In genomic region chr6:28555002-28555401, GRCm38 (mm10) we compare ENCODE assay signal across 22 mouse cellular contexts.
DNase-seq lines count a peak whose midpoint lies in the region; ATAC-seq and TF ChIP-seq lines count a peak whose summit lies in the region.
"Had no signal": no experiment of that assay in that cellular context is flagged by ENCODE, and none has a peak within 500 bp of the region (broad histone marks: within the 10 kb centered on the region; RNA-seq: fewer than 3 reads in every experiment).

No protein-coding gene starts in this region.

- peaks cover 9% of the 10 kb centered on the region; the same call in 1 of the 2 replicates for H3K4me1 ChIP-seq in heart, embryonic 11.5 days (ENCODE audit: control insufficient read depth, insufficient read depth, low read length)
- H3K4me1 ChIP-seq: stomach, embryonic 15.5 days had no signal

- no peak for DNase-seq in heart, postnatal 10 days
- DNase-seq in layer of hippocampus, adult 2 months (ENCODE audit: low spot score in 2 of 2) = no peak
- DNase-seq in layer of hippocampus, postnatal 25 days (ENCODE audit: extremely low spot score in 1 of 2, low spot score in 1 of 2) = no peak
- peak; percentile 71 for DNase-seq in right cerebral cortex, adult 18-20 months
- no peak for DNase-seq in right cerebral cortex, postnatal 25 days
- peak; percentile 40 to 46 for DNase-seq in left cerebral cortex, adult 2 months (ENCODE audit: extremely low spot score in 1 of 2, low spot score in 2 of 2)
- DNase-seq: adrenal gland, postnatal 25 days; cerebellum, adult 9-10 months; gastrocnemius, postnatal 10 days; heart, adult 18-20 months; kidney, adult 11 months; thymus, adult 2 months; thymus, postnatal 4 days had no signal

- H3K4me2 ChIP-seq in heart, embryonic 11.5 days = no peak overlapping the region
- H3K4me2 ChIP-seq: embryonic facial prominence, embryonic 15.5 days; hindbrain, embryonic 12.5 days; kidney, embryonic 15.5 days; midbrain, embryonic 15.5 days; stomach, embryonic 15.5 days had no signal

- WGBS in heart, embryonic 11.5 days (ENCODE audit: insufficient replicate concordance) = 48% methylated on average over 6 of the region's 6 CpGs

- no peaks in the 10 kb centered on the region for H3K27me3 ChIP-seq in heart, embryonic 11.5 days (ENCODE audit: control insufficient read depth, insufficient read depth, low read length)
- H3K27me3 ChIP-seq: embryonic facial prominence, embryonic 15.5 days; hindbrain, embryonic 12.5 days; kidney, embryonic 15.5 days; midbrain, embryonic 15.5 days; stomach, embryonic 15.5 days had no signal

- H3K36me3 ChIP-seq in heart, embryonic 11.5 days (ENCODE audit: control insufficient read depth, insufficient read depth, low read length) = no peaks in the 10 kb centered on the region; the same call in 1 of the 2 replicates
- H3K36me3 ChIP-seq: hindbrain, embryonic 12.5 days; midbrain, embryonic 15.5 days; stomach, embryonic 15.5 days had no signal

- H3K27ac ChIP-seq in heart, embryonic 11.5 days (ENCODE audit: low read depth, low read length) = 0 out of 2 replicates have a peak overlapping the region, but pooled peaks have one; percentile 7
- peak overlapping the region; percentile 69 for H3K27ac ChIP-seq in layer of hippocampus, adult 2 months
- peak overlapping the region; percentile 86 for H3K27ac ChIP-seq in left cerebral cortex, adult 2 months
- H3K27ac ChIP-seq: embryonic facial prominence, embryonic 15.5 days; hindbrain, embryonic 12.5 days; kidney, embryonic 15.5 days; macrophage; midbrain, embryonic 15.5 days; stomach, embryonic 15.5 days had no signal

- H3K9me3 ChIP-seq in heart, embryonic 11.5 days (replicated peaks; ENCODE audit: control insufficient read depth, low read length) = no peaks in the 10 kb centered on the region
- H3K9me3 ChIP-seq: embryonic facial prominence, embryonic 15.5 days; hindbrain, embryonic 12.5 days; kidney, embryonic 15.5 days; midbrain, embryonic 15.5 days; stomach, embryonic 15.5 days had no signal

- no peak overlapping the region for H3K4me3 ChIP-seq in heart, embryonic 11.5 days (ENCODE audit: low read depth, low read length)
- no peak overlapping the region for H3K4me3 ChIP-seq in layer of hippocampus, adult 2 months
- H3K4me3 ChIP-seq in left cerebral cortex, adult 2 months = no peak overlapping the region
- H3K4me3 ChIP-seq: embryonic facial prominence, embryonic 15.5 days; hindbrain, embryonic 12.5 days; kidney, embryonic 15.5 days; midbrain, embryonic 15.5 days; stomach, embryonic 15.5 days had no signal

- no peak overlapping the region for H3K9ac ChIP-seq in heart, embryonic 11.5 days (ENCODE audit: low read depth, low read length)
- H3K9ac ChIP-seq: embryonic facial prominence, embryonic 15.5 days; hindbrain, embryonic 12.5 days; kidney, embryonic 15.5 days; midbrain, embryonic 15.5 days; stomach, embryonic 15.5 days had no signal

- intact Hi-C loops in heart, postnatal 10 days (cut with DNase I) = no loop called here
- intact Hi-C loops in left cerebral cortex, adult 2 months (cut with DNase I) = loop anchor here (5.0 kb wide), 1 partner anchor 197 kb away; no protein-coding TSS in a partner anchor

- no peak for TF ChIP-seq CTCF in layer of hippocampus, adult 2 months (conservative IDR thresholded peaks at IDR 0.05)
- TF ChIP-seq CTCF in left cerebral cortex, adult 2 months (IDR thresholded peaks at IDR 0.05) = no peak

- ATAC-seq in heart, embryonic 11.5 days (replicated peaks; ENCODE audit: insufficient number of reproducible peaks, low FRiP score, low TSS enrichment) = no peak
- ATAC-seq: forebrain, embryonic 14.5 days; lung, postnatal 0 days; midbrain, embryonic 15.5 days had no signal

Comparison
In these comparisons a context has a peak if more than half of its experiments do, and no peak if none do; other contexts are left out.
1. DNase-seq: peak in right cerebral cortex, adult 18-20 months (single experiment) and left cerebral cortex, adult 2 months (2 of 2); none in heart, postnatal 10 days (0 of 2), layer of hippocampus, adult 2 months (0 of 2), layer of hippocampus, postnatal 25 days (0 of 2) and right cerebral cortex, postnatal 25 days (single experiment).
2. H3K27ac ChIP-seq: peak in every context shown above with its lines; median percentile 86 in left cerebral cortex, adult 2 months; 69 in layer of hippocampus, adult 2 months; 7 in heart, embryonic 11.5 days.